Mouse (Mus musculus) Patski (cell line): ENCODE results near the gene Tshz3. TPM values are rescaled to one million over a fixed set of nuclear protein-coding genes. Genes with fewer than 3 reads are reported as not detected.

Experiments used
- ATAC-seq: fragments of 100-300 bp; one replicate; pipeline ENCODE4 v1.8.0; 2021
- CTCF ChIA-PET: fragments of 350-600 bp; sonication (Branson Sonifier 250); formaldehyde crosslinking; loops from one replicate; lab custom pipeline; 2022; ENCODE audit warnings: inconsistent platforms; lab: Charles Lee
- POLR2A ChIA-PET: fragments of 350-600 bp; sonication (Branson Sonifier 250); formaldehyde crosslinking; loops from one replicate; lab custom pipeline; 2022; ENCODE audit warnings: antibody characterized with exemption, inconsistent platforms; lab: Charles Lee
- DNase-seq: peaks from one replicate; pipeline ENCODE4 v3.0.0-alpha.2; 2011; ENCODE audit warnings: low read depth, low spot score
- H3K27me3 ChIP-seq: fragments of 371-371 bp; one replicate; pipeline ENCODE4 v1.5.1; 2021
- CTCF ChIP-seq: fragments of 100-300 bp; IDR thresholded peaks from one replicate; pipeline ENCODE4 v1.5.1; 2021
- in situ Hi-C: fragments of 300-500 bp; cut with MboI; formaldehyde crosslinking; loops from 3 replicates; pipeline ENCODE4 v1.11.1; 2018; ENCODE audit warnings: low pct_unique_long_range_greater_than_20kb, mixed read lengths
- polyA plus RNA-seq: library from polyadenylated mRNA; unstranded; gene quantifications from one replicate; pipeline ENCODE4 v1.2.3, GENCODE M21; 2021

Tshz3 gene
- polyA plus RNA-seq, 1 experiment from 2014 or later: 7.5 TPM

GRCm38 (mm10) chr7:36679866-36680458 is 18.0 kb upstream of the Tshz3 start:
- TF ChIP-seq CTCF: no peak
- peak; percentile 85 for ATAC-seq
- CTCF ChIA-PET: interaction anchor here (1.2 kb wide), 1 partner anchor 13 kb away, joined by 3 read pairs; no protein-coding TSS in a partner anchor

GRCm38 (mm10) chr7:36687508-36687907 is 10.4 kb upstream of the Tshz3 start:
- no peak for ATAC-seq

More at GRCm38 (mm10) chr7:36679866-36680458, 18.0 kb upstream of the Tshz3 start:
- in situ Hi-C loops: loop anchor here (25.0 kb wide), 1 partner anchor 593 kb away; no protein-coding TSS in a partner anchor
- POLR2A ChIA-PET: interaction anchor here (0.7 kb wide), 1 partner anchor 1540 kb away, joined by 3 read pairs; no protein-coding TSS in a partner anchor
- H3K27me3 ChIP-seq: peaks cover 3% of the 10 kb centered on the region
- DNase-seq: no peak

GRCm38 (mm10) chr7:36689049-36689793 is 8.7 kb upstream of the Tshz3 start:
- H3K27me3 ChIP-seq: peaks cover 3% of the 10 kb centered on the region
- no peak for DNase-seq
- no peak for ATAC-seq

More at GRCm38 (mm10) chr7:36687508-36687907, 10.4 kb upstream of the Tshz3 start:
- no peak for DNase-seq
- peaks cover 3% of the 10 kb centered on the region for H3K27me3 ChIP-seq
- TF ChIP-seq CTCF: no peak
- ChIA-PET POLR2A (no interaction called here), CTCF (no interaction called here)
- in situ Hi-C loops: loop anchor here (25.0 kb wide), 1 partner anchor 600 kb away; no protein-coding TSS in a partner anchor

GRCm38 (mm10) chr7:36690551-36690950 is 7.4 kb upstream of the Tshz3 start:
- ATAC-seq (no peak), DNase-seq (no peak)
- POLR2A ChIA-PET: no interaction called here
- H3K27me3 ChIP-seq: peaks cover 8% of the 10 kb centered on the region
- in situ Hi-C loops: loop anchor here (10.0 to 25.0 kb wide), 2 partner anchors 603 to 664 kb away; no protein-coding TSS in a partner anchor
- CTCF ChIA-PET: no interaction called here
- no peak for TF ChIP-seq CTCF

More at GRCm38 (mm10) chr7:36689049-36689793, 8.7 kb upstream of the Tshz3 start:
- POLR2A ChIA-PET: no interaction called here
- TF ChIP-seq CTCF: no peak
- CTCF ChIA-PET: no interaction called here
- in situ Hi-C loops: loop anchor here (25.0 kb wide), 1 partner anchor 602 kb away; no protein-coding TSS in a partner anchor

- in situ Hi-C loops: loop anchor here (10.0 to 25.0 kb wide), 2 partner anchors 604 to 663 kb away; no protein-coding TSS in a partner anchor
- CTCF ChIA-PET: no interaction called here
- no peak for DNase-seq
Observed at GRCm38 (mm10) chr7:36691617-36692016, 6.3 kb upstream of the Tshz3 start.

GRCm38 (mm10) chr7:36692381-36692780 is 5.5 kb upstream of the Tshz3 start:
- DNase-seq: no peak
- in situ Hi-C loops: loop anchor here (10.0 to 25.0 kb wide), 2 partner anchors 605 to 662 kb away; no protein-coding TSS in a partner anchor
- TF ChIP-seq CTCF: no peak
- ATAC-seq: no peak
- peaks cover 16% of the 10 kb centered on the region for H3K27me3 ChIP-seq
- ChIA-PET CTCF (no interaction called here), POLR2A (no interaction called here)

More at GRCm38 (mm10) chr7:36691617-36692016, 6.3 kb upstream of the Tshz3 start:
- ATAC-seq: no peak
- POLR2A ChIA-PET: interaction anchor here (0.7 kb wide), 1 partner anchor 646 kb away, joined by 5 read pairs; no protein-coding TSS in a partner anchor
- TF ChIP-seq CTCF: no peak
- H3K27me3 ChIP-seq: peaks cover 16% of the 10 kb centered on the region

- CTCF ChIA-PET: interaction anchor here (1.1 kb wide), 1 partner anchor 12 kb away, joined by 3 read pairs; no protein-coding TSS in a partner anchor
- DNase-seq (no peak), ATAC-seq (no peak)
- TF ChIP-seq CTCF: no peak
- peaks cover 16% of the 10 kb centered on the region for H3K27me3 ChIP-seq
- POLR2A ChIA-PET: no interaction called here
- in situ Hi-C loops: loop anchor here (10.0 to 25.0 kb wide), 2 partner anchors 606 to 662 kb away; no protein-coding TSS in a partner anchor
Observed at GRCm38 (mm10) chr7:36693081-36693480, 4.8 kb upstream of the Tshz3 start.

GRCm38 (mm10) chr7:36694642-36695191 is 3.2 kb upstream of the Tshz3 start:
- no peak for ATAC-seq

GRCm38 (mm10) chr7:36695276-36695675 is 2.6 kb upstream of the Tshz3 start:
- TF ChIP-seq CTCF: no peak
- POLR2A ChIA-PET: no interaction called here
- peaks cover 32% of the 10 kb centered on the region for H3K27me3 ChIP-seq
- no peak for DNase-seq
- CTCF ChIA-PET: no interaction called here
- no peak for ATAC-seq
- in situ Hi-C loops: loop anchor here (10.0 to 25.0 kb wide), 2 partner anchors 608 to 660 kb away; no protein-coding TSS in a partner anchor

More at GRCm38 (mm10) chr7:36694642-36695191, 3.2 kb upstream of the Tshz3 start:
- TF ChIP-seq CTCF: no peak
- ChIA-PET CTCF (no interaction called here), POLR2A (no interaction called here)
- in situ Hi-C loops: loop anchor here (10.0 to 25.0 kb wide), 2 partner anchors 607 to 660 kb away; no protein-coding TSS in a partner anchor
- peaks cover 31% of the 10 kb centered on the region for H3K27me3 ChIP-seq
- no peak for DNase-seq

GRCm38 (mm10) chr7:36695791-36696241 is 2.1 kb upstream of the Tshz3 start:
- no peak for ATAC-seq

More at GRCm38 (mm10) chr7:36695791-36696241, 2.1 kb upstream of the Tshz3 start:
- CTCF ChIA-PET: no interaction called here
- peaks cover 29% of the 10 kb centered on the region for H3K27me3 ChIP-seq
- in situ Hi-C loops: loop anchor here (10.0 to 25.0 kb wide), 2 partner anchors 609 to 659 kb away; no protein-coding TSS in a partner anchor
- no peak for DNase-seq
- TF ChIP-seq CTCF: no peak
- POLR2A ChIA-PET: no interaction called here
